Mouse (Mus musculus) testis, adult 2 months (tissue): ENCODE measurements around the gene Gramd1b.

ENCODE experiments used
- CTCF ChIP-seq: fragments of 200-500 bp; IDR thresholded peaks from 2 replicates; pipeline ENCODE4 v1.5.1; 2012; ENCODE audit warnings: low read depth, mild to moderate bottlenecking, inconsistent platforms, low read length, moderate library complexity; ENCODE audit not compliant: control insufficient read depth, insufficient read depth, insufficient replicate concordance
- POLR2A ChIP-seq: fragments of 200-500 bp; IDR thresholded peaks from 2 replicates; pipeline ENCODE4 v1.6.1; 2012; ENCODE audit warnings: low read depth, mild to moderate bottlenecking, inconsistent platforms, low read length, moderate library complexity; ENCODE audit not compliant: control insufficient read depth

DNA sequence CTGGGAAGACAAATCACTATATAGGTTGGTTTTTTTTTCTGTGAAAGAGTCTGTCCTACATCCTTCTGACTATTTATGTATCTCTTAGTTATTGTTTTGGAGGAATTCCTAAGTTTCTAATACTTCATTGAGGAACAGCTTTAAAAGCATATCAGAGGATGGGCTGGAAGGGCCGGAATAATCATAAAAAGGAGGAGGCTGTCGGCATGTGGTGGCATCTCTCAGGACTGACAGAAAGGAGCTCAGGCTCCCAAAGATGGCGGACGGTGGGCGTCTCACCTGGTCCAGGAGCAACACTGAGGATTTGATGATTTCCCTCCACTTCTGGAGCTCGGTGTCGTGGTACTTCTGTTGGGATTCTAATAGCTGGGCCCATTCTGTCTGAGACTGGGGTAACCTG is 231.9 kb downstream of the Gramd1b start:
- TF ChIP-seq CTCF (no peak), POLR2A (no peak)
